Comparison of ENCODE assay signal across 12 mouse cellular contexts in genomic region chr11:79737865-79738502, GRCm38 (mm10).
A peak's percentile ranks its signal among the peaks of the same experiment; 100 is the strongest.
DNase-seq lines count a peak whose midpoint lies in the region; ATAC-seq lines count a peak whose summit lies in the region.
"Had no signal": no experiment of that assay in that cellular context is flagged by ENCODE, and none has a peak within 500 bp of the region (broad histone marks: within the 10 kb centered on the region; RNA-seq: fewer than 3 reads in every experiment).

No protein-coding gene starts in this region.

- ATAC-seq in heart, embryonic 16.5 days (replicated peaks; ENCODE audit: extremely low read depth, insufficient read depth, low FRiP score) = no peak
- no peak for ATAC-seq in kidney, embryonic 16.5 days (ENCODE audit: low FRiP score, low TSS enrichment)
- no peak for ATAC-seq in megakaryocyte, adult 5-6 weeks (ENCODE audit: poor library complexity, severe bottlenecking)
- ATAC-seq: activated CD4-positive, CD25-positive, alpha-beta regulatory T cell, adult 4 months had no signal

- H3K36me3 ChIP-seq in heart, embryonic 16.5 days (ENCODE audit: control insufficient read depth, insufficient read depth) = no peaks in the 10 kb centered on the region
- H3K36me3 ChIP-seq in kidney, embryonic 16.5 days (ENCODE audit: insufficient read depth, low read length) = no peaks in the 10 kb centered on the region; the same call in 1 of the 2 replicates
- H3K36me3 ChIP-seq: midbrain, embryonic 12.5 days had no signal

- DNase-seq in heart, postnatal 14 days = no peak
- peak; percentile 92 for DNase-seq in 3T3-L1 (ENCODE audit: low read depth, low spot score)
- DNase-seq in right cerebral cortex, adult 2 months (ENCODE audit: low spot score in 2 of 2) = no peak
- DNase-seq in urinary bladder, adult 2 months (ENCODE audit: low spot score) = no peak
- DNase-seq: spleen, adult 18-20 months had no signal

- no peak overlapping the region for H3K4me3 ChIP-seq in heart, embryonic 16.5 days (ENCODE audit: low read length)
- no peak overlapping the region for H3K4me3 ChIP-seq in brown adipose tissue, adult 24 weeks (ENCODE audit: insufficient read depth, low read depth, low read length)
- H3K4me3 ChIP-seq in kidney, embryonic 16.5 days (ENCODE audit: low read length) = no peak overlapping the region
- H3K4me3 ChIP-seq: midbrain, embryonic 12.5 days had no signal

- H3K9ac ChIP-seq in heart, embryonic 16.5 days (ENCODE audit: low read length) = no peak overlapping the region
- no peak overlapping the region for H3K9ac ChIP-seq in kidney, embryonic 16.5 days (replicated peaks; ENCODE audit: low read length)
- H3K9ac ChIP-seq: midbrain, embryonic 12.5 days had no signal

- no peaks in the 10 kb centered on the region; the same call in 1 of the 2 replicates for H3K9me3 ChIP-seq in heart, embryonic 16.5 days (replicated peaks; ENCODE audit: control insufficient read depth, low read length)
- no peaks in the 10 kb centered on the region; the same call in 1 of the 2 replicates for H3K9me3 ChIP-seq in kidney, embryonic 16.5 days (ENCODE audit: low read length)
- H3K9me3 ChIP-seq: midbrain, embryonic 12.5 days had no signal

- 84% methylated on average over 6 of the region's 6 CpGs for WGBS in heart, embryonic 16.5 days
- 90% methylated on average over 6 of the region's 6 CpGs for WGBS in kidney, embryonic 16.5 days

- H3K4me2 ChIP-seq in heart, embryonic 16.5 days (ENCODE audit: low read depth, low read length) = no peak overlapping the region
- H3K4me2 ChIP-seq in kidney, embryonic 16.5 days (replicated peaks; ENCODE audit: low read depth, low read length) = no peak overlapping the region
- H3K4me2 ChIP-seq: liver, embryonic 11.5 days; midbrain, embryonic 12.5 days had no signal

- H3K4me1 ChIP-seq in heart, embryonic 16.5 days (ENCODE audit: control insufficient read depth, insufficient read depth, low read length) = peaks cover 35% of the 10 kb centered on the region
- H3K4me1 ChIP-seq in brown adipose tissue, adult 24 weeks (ENCODE audit: control insufficient read depth, insufficient read depth, insufficient read length, low read length) = peaks cover 34% of the 10 kb centered on the region
- H3K4me1 ChIP-seq in kidney, embryonic 16.5 days (ENCODE audit: insufficient read depth, low read length) = peaks cover 40% of the 10 kb centered on the region

- peak overlapping the region; percentile 17 for H3K27ac ChIP-seq in heart, embryonic 16.5 days (ENCODE audit: low read length)
- H3K27ac ChIP-seq in brown adipose tissue, adult 24 weeks (replicated peaks; ENCODE audit: low read depth, low read length) = peak overlapping the region; percentile 95
- H3K27ac ChIP-seq in kidney, embryonic 16.5 days (ENCODE audit: low read length) = peak overlapping the region; percentile 91; the same call in 1 of the 2 replicates
- H3K27ac ChIP-seq: midbrain, embryonic 12.5 days had no signal

- H3K27me3 ChIP-seq in heart, embryonic 16.5 days (ENCODE audit: control insufficient read depth, insufficient read depth, low read length) = no peaks in the 10 kb centered on the region
- H3K27me3 ChIP-seq in kidney, embryonic 16.5 days (ENCODE audit: insufficient read depth, low read length) = no peaks in the 10 kb centered on the region
- H3K27me3 ChIP-seq: midbrain, embryonic 12.5 days had no signal

- intact Hi-C loops in heart, postnatal 14 days (cut with DNase I) = loop anchor here (1.0 kb wide), 1 partner anchor 24 kb away; no protein-coding TSS in a partner anchor

Comparison
In these comparisons a context has a peak if more than half of its experiments do, and no peak if none do; other contexts are left out.
1. H3K27ac ChIP-seq: peak in every context shown above with its lines; median percentile 95 in brown adipose tissue, adult 24 weeks; 91 in kidney, embryonic 16.5 days; 17 in heart, embryonic 16.5 days.